Mouse (Mus musculus): ENCODE data around the gene Slx1b.

DNA sequence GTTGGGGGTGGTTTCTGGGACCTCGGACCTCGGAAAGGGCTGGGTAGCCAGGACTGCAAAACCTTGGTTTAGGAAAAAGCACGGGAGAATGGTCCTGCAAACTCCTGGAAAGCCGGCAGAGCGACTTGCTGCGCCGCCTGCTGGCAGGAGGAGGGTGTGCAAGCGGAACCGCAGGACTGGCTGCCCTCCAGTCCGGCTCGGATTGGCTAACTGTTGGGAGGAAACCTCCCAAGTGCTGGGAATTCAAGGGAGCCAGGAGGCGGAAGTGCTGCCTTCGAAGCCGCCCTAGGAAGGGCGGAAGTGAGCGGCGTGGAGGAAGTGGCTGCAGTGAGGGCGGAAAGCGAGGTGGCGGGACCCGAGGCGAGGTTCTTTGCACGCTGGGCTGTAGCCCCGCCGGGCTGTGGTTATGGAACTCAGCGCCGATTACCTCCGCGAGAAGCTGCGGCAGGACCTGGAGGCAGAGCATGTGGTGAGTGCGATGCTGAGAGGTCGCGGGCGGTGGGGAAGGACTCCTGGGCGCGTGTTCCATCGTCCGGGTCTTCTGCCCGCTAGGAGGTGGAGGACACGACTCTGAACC is at the start of gene Slx1b:
- TF ChIP-seq CTCF (IDR thresholded peaks at IDR 0.05; ENCODE audit: extremely low read depth, insufficient read length, insufficient replicate concordance, low read depth, low read length) (peak; percentile 97), POLR2A (IDR thresholded peaks at IDR 0.05; ENCODE audit: low read depth, low read length) (no peak; the same call in 1 of the 2 replicates)

All from small intestine, adult 2 months (tissue).